Mouse (Mus musculus): ENCODE data around the gene Ctsd. TPM values are rescaled to one million over a fixed set of nuclear protein-coding genes. Genes with fewer than 3 reads are reported as not detected.

The Ctsd gene
- total RNA-seq, 1 experiment from 2014 or later = 408 TPM

DNA sequence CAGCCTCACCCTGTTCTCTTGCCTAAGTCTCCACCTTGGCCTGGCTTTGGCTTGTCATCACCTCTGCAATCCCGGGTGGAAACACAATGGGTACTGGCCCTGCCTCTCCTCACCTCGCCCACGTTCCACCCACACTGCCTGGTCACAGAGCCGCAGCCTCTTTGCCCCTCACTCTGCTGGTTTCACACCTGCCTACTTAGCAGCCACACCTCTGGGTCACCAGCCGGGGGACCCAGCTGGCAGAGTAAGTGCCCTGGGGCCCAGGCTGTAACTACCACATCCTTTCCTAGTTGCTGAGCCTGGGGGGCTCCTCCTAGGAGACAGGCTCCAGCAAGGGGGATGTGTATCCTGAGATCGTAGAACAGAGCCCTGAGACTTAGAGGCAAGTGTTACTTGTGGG lies 8.7 kb downstream of the Ctsd start:
- ATAC-seq (ENCODE audit: extremely low read depth, insufficient number of reproducible peaks, low FRiP score, poor library complexity, severe bottlenecking) = no peak

DNA sequence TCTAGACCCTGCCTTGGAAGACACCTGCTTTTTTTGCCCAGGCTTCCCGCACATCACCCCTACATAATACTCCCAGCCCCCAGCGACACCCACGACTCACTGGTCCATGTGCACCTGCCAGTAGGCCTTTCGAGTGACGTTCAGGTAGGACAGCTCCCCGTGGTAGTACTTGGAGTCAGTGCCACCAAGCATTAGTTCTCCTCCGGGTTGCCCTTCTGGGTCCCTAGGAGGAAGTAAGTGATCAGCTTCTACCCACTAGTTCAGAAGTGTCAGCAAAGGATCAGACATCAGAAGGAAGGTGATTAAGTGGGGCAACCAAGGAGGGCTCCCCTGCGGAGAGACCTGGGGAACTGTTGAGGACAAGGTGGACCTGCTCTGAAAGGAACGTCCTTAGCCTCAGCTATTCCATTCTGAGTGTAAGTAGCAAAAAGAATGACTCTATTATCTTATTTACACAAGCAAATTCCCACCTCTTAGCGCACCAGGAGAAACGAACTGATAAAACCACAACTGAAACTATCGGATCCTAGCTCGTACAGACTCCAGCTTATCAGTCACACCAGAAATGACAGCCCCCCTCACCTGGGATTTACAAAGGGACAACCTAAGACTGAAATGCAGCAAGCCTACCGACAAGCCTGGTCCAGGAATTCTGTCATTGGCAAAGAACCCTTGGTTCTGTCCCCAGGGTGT lies 10.5 kb downstream of the Ctsd start:
- no peak for ATAC-seq (ENCODE audit: extremely low read depth, insufficient number of reproducible peaks, low FRiP score, poor library complexity, severe bottlenecking)

DNA sequence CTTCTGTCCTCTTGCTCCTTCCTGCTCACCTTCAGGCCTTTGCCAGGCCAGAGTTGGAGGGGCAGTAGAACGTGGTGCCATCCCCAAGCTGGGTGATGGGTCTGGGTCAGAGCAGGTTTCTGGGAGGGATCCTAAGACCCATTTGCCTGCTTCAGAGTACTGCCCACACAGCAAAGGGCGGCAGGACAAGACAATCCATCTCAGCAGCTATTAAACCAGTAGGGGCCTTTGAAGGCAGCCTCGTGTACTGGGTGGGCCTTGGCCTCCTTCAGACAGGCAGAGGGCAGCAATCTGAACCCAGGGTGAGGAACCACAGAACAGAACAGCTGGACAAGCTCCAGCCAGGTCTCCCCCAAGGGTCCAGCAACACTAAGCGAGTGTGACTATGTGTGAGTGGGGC lies 11.7 kb downstream of the Ctsd start:
- no peak for ATAC-seq (ENCODE audit: extremely low read depth, insufficient number of reproducible peaks, low FRiP score, poor library complexity, severe bottlenecking)

DNA sequence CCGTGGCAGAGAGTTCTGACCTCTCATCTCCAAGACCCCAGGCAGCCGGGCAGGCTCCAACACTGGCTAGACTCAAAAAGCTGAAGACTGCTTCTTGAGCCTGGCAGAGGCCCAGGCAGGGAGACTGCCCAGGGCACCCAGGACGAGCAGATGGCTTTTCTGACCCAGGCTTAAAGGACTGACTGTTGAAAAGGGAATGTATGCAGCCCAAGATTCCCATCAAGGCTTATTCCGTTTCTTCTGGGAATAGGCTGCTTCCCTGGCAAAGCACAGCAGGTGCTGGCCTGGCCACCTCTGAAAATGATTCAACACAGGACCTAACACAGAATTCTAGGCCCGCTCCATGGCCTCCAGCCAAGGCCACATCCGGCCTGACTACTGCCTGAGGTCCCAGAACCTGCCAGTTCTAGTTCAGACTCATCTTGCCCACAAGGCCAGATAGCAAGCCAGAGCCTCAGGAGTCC lies 12.5 kb downstream of the Ctsd start:
- no peak for ATAC-seq (ENCODE audit: extremely low read depth, insufficient number of reproducible peaks, low FRiP score, poor library complexity, severe bottlenecking)

DNA sequence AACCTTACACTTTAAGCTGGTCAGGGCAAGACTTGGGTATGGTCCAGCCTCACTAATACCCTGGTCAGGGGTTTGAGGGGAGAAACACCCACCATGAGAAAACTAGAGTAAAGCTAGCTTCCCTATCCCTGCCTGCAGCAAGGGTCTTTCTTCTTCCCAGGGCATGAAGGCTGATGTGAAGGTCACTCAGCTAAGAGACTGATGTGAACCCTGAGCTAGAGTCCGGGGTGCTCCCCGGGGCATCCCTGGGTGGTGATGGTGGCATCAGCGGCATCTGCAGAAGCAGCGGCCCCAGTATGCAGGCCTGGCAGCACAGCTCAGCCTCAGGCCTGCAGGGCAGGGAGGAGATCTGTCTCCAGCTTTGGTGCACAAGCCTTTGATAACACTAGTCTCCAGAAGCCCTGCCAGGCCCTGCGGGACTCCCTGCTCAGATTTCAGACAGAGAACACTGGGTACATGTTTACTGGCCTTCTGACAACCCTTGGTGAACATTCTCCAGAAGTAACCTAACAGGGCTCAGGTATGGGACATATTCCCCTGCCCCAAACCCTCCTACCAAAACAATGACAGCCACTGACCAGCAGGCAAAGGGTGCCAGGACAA lies 13.3 kb downstream of the Ctsd start:
- ATAC-seq (ENCODE audit: extremely low read depth, insufficient number of reproducible peaks, low FRiP score, poor library complexity, severe bottlenecking) = no peak

DNA sequence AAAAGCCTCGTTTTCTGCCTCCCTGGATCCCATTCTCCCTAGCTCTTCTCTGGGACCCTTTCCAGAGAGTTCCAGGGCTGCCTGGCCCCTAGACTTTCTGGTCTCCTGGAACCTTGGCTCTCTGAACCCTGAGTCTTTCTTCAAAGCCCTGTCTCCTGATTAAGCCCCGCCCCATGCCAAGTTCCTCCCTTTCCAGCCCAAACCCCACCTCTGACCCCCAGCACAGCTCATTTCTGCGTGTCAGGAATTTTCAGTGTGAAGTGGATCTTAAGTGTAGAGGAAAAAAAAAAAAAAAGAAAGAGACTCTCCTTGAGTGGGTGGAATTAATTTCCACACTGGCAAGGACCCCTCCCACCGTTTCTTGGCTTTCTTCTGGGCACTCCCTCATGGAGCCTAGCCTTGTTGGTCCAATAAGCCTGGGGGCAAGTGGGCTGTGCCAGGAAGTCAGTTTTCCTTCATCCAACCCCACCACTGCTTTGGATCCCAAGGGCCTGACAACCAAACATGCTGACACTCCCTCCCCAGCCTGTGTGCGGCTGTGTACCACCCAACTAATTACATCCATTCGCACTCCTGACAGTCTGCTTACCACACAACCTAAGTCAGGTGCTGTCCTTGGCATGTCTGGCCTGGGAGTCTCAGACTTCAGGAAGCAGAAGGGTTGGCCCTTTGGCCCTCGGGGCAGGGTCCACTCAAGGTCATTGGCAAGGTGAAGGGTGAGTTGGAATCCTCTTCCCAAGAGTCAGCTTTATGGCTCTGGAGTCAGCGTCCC lies 14.0 kb downstream of the Ctsd start, which contains the start of gene Ifitm10:
Ifitm10 (minus strand) TSS at position 113 of the 772 bp plus-strand sequence.
- ATAC-seq (ENCODE audit: extremely low read depth, insufficient number of reproducible peaks, low FRiP score, poor library complexity, severe bottlenecking) = no peak

DNA sequence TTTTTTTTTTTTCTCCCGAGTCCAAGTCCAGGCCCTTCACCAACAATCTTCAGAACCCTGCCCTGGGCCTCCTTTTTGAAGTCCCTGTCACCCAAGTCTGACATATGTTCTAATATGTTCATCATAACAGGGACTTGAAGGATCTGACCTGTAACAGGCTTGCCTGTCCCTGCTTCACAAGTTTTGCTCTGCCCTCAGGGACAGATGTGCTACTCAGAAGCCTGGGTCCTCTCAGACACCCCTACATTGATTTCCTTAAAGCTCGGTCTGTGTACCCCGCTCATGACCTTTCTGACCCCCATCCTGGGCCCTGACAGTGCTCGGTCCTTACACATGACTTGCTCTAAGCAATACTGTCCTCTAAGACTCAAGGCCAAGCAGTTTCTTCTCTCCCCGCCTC lies 14.8 kb downstream of the Ctsd start:
- no peak for ATAC-seq (ENCODE audit: extremely low read depth, insufficient number of reproducible peaks, low FRiP score, poor library complexity, severe bottlenecking)

DNA sequence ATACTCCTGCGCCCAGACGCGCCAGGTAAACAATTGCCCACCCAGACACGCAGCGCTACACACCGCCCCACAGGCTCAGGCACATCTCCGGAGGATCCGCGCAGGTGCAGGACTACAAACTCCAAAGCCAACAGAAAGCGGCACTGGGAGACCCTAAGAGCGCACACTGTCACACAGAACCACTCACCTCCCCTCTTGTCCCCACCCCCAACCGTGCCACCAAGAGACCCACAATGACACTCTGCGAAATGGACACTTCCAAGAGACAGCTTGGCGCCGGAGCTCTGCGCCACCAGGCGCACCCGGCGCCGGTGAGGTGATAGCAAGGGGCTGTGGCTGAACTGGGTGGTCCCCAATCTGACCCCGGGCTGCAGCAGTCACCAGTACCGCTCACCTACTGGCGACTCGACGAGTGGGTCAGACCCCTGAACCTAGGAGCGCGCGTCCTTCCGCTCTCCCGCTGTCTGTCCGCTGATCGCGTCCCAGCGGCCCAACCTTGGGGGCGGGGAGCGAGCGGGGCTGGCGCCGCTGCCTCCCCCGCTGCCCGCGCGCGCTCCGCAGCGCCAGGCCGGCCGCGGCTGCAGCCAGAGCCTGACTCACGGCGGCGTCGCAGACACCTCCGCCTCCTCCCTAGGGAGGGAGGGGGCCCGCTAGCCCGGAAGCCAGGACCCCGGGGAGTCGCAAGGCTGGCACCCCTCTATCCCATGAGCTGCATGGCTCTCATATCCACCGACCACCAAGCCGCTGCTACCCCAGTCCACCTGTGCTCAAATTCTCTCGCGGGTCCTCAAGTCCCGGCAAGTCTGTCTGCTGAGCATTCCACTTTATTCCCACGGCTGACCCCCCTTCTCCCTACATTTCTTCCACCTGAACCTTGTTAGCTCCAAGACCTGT lies 15.8 kb downstream of the Ctsd start:
- 0 out of 2 replicates have a peak, but pooled peaks have one; percentile 8 for ATAC-seq (ENCODE audit: extremely low read depth, insufficient number of reproducible peaks, low FRiP score, poor library complexity, severe bottlenecking)

DNA sequence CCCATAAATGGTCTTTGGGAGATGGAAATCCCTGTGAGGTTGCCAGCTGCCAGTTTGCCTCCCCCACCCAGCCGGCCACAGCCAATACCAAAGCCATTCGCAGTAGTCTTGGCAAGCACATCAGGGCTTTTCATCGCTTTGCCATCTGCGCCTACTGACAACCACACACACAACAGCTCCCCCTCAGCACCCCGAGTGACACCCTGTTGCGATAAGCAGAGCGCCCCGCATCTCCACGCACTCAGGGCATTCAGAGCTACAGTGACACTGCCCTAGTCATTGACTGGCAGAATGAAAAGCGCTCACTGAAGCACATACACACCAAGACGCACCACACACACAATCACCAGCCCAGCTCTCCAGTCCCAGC lies 16.5 kb downstream of the Ctsd start:
- ATAC-seq (ENCODE audit: extremely low read depth, insufficient number of reproducible peaks, low FRiP score, poor library complexity, severe bottlenecking) = no peak

DNA sequence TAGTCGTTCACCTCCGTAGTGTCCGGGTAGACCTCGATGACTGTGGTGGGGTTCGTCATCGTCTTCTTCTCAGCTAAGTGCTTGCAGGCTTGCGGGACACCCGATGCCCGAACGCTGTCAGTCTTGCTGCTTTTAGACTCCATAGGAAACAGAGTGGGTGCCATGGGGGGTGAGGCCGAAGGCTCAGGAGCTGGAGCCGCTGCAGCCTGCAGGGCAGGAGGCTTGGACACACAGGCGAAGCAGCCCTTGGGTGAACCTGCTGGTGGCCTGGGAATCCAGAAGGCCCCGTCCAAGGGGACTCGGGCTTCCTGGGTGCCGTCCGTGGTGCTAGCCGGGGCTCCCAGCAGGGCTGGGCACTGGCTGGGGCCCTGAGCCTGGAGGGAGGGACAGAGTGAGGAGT lies 16.9 kb downstream of the Ctsd start:
- ATAC-seq (ENCODE audit: extremely low read depth, insufficient number of reproducible peaks, low FRiP score, poor library complexity, severe bottlenecking) = no peak

DNA sequence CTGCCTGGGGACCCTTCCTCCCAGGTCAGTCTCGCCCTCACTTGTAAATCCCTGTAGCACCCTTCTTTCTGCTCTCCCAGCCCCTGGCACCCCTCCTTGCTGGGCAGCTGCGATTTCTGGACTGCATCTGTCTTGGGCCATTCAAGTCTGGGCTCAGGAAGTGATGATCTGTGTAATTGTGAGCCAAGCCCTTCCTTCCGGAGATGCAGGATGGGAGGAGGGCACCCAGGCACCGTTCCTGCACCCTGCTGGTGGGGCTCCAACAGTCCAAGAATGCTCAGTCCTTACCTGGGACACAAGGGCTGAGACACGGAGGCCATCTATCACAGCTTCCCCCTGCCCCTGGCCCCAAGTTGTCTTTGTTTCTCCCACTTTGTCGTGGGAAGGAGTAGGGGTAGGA lies 18.0 kb downstream of the Ctsd start:
- no peak for ATAC-seq (ENCODE audit: extremely low read depth, insufficient number of reproducible peaks, low FRiP score, poor library complexity, severe bottlenecking)

DNA sequence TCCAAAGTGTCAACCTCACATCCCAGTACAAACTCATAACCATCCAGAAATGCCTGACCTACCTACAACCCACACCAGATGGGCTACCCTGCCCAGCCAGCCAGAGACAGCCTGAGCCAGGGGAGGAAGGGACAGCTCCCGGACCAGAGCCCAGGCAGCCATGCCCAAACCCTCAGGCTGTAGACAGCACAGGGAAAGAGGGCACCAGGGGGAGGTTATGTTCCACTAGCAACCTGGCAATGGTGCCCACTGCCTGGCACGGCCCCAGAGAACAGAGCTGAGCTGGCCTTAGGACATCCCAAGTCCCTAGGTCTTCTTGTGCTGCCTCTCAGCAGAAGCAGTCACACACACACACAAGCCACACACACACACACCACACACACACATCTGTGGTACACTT lies 19.0 kb downstream of the Ctsd start:
- ATAC-seq (ENCODE audit: extremely low read depth, insufficient number of reproducible peaks, low FRiP score, poor library complexity, severe bottlenecking) = no peak

DNA sequence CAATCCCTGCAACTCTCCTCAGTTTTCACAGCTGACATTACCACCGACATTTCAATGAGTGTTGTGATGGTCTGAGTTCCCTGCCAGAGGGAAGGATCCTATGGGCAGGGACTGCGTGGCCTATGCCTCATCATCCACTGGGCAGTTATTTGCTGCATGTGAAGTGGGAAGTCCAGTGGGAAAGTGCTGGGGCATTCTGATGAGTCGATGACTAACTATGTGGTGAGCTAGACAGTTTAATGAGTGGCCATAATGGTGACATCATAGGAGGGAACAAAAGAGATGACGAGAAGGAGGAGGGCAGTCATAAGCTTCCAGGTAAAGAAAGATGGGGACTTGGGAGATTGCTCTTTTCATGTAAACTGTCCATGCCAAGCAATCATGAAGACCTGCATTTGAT lies 24.7 kb downstream of the Ctsd start:
- no peak for ATAC-seq (ENCODE audit: extremely low read depth, insufficient number of reproducible peaks, low FRiP score, poor library complexity, severe bottlenecking)

DNA sequence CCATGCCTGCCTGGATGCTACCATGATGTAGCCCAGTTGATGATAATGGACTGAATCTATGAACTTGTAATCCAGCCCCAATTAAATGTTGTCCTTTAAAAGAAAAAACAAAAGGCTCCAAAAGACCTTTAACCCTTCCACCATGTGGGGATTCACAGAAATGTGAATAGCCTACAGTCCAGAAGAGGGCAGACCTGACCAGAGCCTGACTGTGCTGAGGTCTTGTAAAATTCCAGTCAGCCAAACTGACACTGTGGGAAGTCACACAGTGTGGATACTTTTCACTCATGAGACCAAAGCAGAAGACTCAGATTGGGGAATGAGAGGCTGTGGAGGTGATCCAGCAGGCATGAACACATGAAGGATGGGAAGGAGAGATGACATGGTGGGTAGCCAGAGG lies 27.1 kb downstream of the Ctsd start:
- ATAC-seq (ENCODE audit: extremely low read depth, insufficient number of reproducible peaks, low FRiP score, poor library complexity, severe bottlenecking) = no peak

DNA sequence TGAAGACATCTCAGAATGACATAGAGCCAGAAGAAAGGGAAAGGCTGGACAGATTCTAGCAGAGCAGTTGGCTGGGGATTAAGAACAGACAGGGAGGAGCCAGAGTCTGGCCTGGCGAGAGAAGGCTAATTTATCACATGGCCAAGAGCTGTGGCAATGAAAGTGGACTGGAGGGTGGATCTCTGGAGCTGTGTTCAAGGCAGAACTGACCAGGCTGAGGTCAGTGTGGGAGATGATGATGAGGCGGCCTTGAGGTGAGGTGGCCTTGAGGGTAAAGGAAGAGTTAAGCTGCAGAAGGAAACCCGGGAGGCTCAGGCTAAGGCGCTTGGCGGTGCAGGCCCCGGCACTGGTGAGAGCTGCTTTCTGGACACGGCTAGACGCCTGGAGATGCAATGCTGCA lies 28.7 kb downstream of the Ctsd start:
- no peak for ATAC-seq (ENCODE audit: extremely low read depth, insufficient number of reproducible peaks, low FRiP score, poor library complexity, severe bottlenecking)

DNA sequence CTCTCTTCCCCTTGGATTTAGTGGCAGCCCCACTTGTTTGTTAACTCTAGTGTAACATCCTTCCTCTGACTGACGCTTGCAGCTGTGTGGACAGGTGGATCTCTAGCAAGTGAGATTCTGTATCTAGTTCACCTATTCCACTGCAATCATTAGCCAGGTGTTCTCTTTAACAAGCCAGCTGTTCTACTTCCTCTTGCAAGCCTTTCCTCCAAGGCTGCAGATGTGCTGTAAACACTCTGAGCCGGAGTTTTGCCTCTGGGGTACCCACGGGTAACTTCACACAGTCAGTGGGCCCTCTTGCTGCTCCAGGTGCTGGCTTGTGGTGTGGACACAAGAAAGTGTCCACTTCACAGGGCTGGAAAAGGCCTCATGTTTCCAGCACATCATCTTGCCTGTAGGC lies 30.3 kb downstream of the Ctsd start:
- no peak for ATAC-seq (ENCODE audit: extremely low read depth, insufficient number of reproducible peaks, low FRiP score, poor library complexity, severe bottlenecking)

DNA sequence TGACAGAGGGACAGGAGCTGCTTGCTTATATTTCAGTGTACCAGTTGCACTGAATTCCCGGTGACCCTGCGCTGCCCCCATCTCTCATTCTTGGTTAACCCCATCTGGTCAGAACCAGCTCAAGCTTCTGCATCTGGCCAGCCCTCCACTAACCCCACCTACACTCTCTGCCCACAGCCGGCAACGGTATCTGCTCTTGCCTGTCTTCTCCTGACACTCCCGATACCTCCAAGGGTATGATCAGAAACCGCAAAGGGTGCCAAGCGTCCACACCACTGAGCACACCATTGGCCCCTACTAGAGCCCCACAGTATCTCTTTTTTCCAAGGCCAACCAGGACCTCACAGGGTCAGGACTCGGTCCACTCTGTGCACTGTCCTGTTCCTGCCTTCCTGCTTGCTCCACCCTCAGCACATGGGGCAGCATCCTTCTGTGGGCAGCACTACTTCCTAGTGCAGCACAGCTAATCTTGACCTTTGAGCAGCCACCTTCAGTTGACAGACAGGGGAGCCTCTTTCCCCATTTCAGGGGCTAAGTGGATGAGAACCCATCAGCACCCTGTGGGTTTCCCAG lies 33.1 kb downstream of the Ctsd start:
- ATAC-seq (ENCODE audit: extremely low read depth, insufficient number of reproducible peaks, low FRiP score, poor library complexity, severe bottlenecking) = no peak

DNA sequence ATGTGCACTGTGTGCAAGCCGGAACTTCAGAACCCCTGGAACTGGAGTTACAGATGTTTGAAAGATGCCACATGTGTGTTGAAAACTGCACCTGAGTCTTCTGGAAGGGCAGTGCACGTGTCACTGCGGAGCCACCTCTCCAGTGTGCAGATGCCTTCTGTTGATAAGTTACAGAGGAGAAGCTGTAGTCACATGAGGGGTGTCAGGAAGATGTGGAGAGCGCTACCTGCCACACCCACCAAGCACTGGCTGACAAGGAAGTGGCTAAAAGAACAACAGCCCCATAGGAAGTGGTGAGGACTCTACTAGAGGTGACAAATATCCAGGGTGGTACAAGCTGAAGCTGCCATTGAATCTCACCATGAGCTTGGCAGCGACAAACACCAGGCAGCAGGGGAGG lies 34.0 kb downstream of the Ctsd start:
- peak; percentile 74 for ATAC-seq (ENCODE audit: extremely low read depth, insufficient number of reproducible peaks, low FRiP score, poor library complexity, severe bottlenecking)

DNA sequence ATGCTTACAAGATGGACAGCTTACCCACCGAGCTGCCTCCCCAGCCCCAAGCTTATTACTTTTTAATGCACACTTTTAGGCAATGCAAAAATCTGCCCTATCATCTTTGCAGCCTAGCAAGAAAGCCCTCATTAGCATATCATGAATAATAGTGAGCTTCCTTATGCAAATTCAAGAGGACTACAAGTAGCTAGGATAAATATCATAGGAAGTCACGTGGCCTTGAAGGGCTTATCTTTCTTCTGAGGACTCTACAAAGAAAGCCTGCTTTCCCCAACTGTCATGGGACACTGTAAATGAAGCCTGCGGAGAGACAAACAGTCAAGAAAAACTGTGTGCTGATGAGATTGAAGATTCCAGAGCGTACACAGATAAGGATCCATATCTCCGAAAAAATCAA lies 36.3 kb downstream of the Ctsd start:
- ATAC-seq (ENCODE audit: extremely low read depth, insufficient number of reproducible peaks, low FRiP score, poor library complexity, severe bottlenecking) = no peak

Data from neutrophil, adult 5-6 weeks (primary cell).